Mouse (Mus musculus): Measurements from ENCODE around the gene Slc9a9. TPM values are rescaled to one million over a fixed set of nuclear protein-coding genes. Genes with fewer than 3 reads are reported as not detected.
A peak's percentile ranks its signal among the peaks of the same experiment; 100 is the strongest.

Slc9a9 gene
- polyA plus RNA-seq, 1 experiment from 2014 or later: 6.1 TPM

- no peak overlapping the region for H3K4me3 ChIP-seq (replicated peaks)
- H3K27me3 ChIP-seq: no peaks in the 10 kb centered on the region
- no peak overlapping the region for H3K9ac ChIP-seq (replicated peaks)
- H3K36me3 ChIP-seq: no peaks in the 10 kb centered on the region
- no peak overlapping the region for H3K4me2 ChIP-seq (replicated peaks)
- 94% methylated on average over 2 of the region's 2 CpGs for WGBS
- no peaks in the 10 kb centered on the region for H3K9me3 ChIP-seq
- 0 out of 2 replicates have a peak, but pooled peaks cover 9% of the 10 kb centered on the region for H3K4me1 ChIP-seq (replicated peaks)
- no peak overlapping the region for H3K27ac ChIP-seq
- ATAC-seq: no peak
Measured at GRCm38 (mm10) chr9:94705758-94706026, 36.0 kb downstream of the Slc9a9 start.

GRCm38 (mm10) chr9:94712084-94712483 is 42.4 kb downstream of the Slc9a9 start:
- Histone ChIP-seq H3K27ac (no peak overlapping the region), H3K9ac (replicated peaks) (no peak overlapping the region), H3K9me3 (no peaks in the 10 kb centered on the region), H3K4me3 (replicated peaks) (no peak overlapping the region), H3K36me3 (no peaks in the 10 kb centered on the region), H3K4me2 (replicated peaks) (no peak overlapping the region), H3K27me3 (no peaks in the 10 kb centered on the region), H3K4me1 (replicated peaks) (no peaks in the 10 kb centered on the region)
- 92% methylated on average over 5 of the region's 5 CpGs for WGBS
- no peak for ATAC-seq

GRCm38 (mm10) chr9:94716695-94717094 is 47.0 kb downstream of the Slc9a9 start:
- no peak overlapping the region for H3K9ac ChIP-seq (replicated peaks)
- ATAC-seq: no peak
- H3K27ac ChIP-seq: no peak overlapping the region
- H3K4me3 ChIP-seq (replicated peaks): no peak overlapping the region
- H3K4me1 ChIP-seq (replicated peaks): no peaks in the 10 kb centered on the region
- no peak overlapping the region for H3K4me2 ChIP-seq (replicated peaks)
- WGBS: 82% methylated on average over 2 of the region's 2 CpGs
- H3K9me3 ChIP-seq: no peaks in the 10 kb centered on the region
- no peaks in the 10 kb centered on the region for H3K27me3 ChIP-seq
- H3K36me3 ChIP-seq: no peaks in the 10 kb centered on the region

GRCm38 (mm10) chr9:94723631-94724030 is 53.9 kb downstream of the Slc9a9 start:
- Histone ChIP-seq H3K4me3 (replicated peaks) (no peak overlapping the region), H3K36me3 (no peaks in the 10 kb centered on the region), H3K27ac (no peak overlapping the region), H3K4me2 (replicated peaks) (no peak overlapping the region), H3K27me3 (no peaks in the 10 kb centered on the region), H3K4me1 (replicated peaks) (no peaks in the 10 kb centered on the region), H3K9ac (replicated peaks) (no peak overlapping the region), H3K9me3 (no peaks in the 10 kb centered on the region)
- 49% methylated on average over 2 of the region's 2 CpGs for WGBS
- ATAC-seq: no peak

- H3K4me3 ChIP-seq (replicated peaks): no peak overlapping the region
- no peaks in the 10 kb centered on the region for H3K27me3 ChIP-seq
- no peaks in the 10 kb centered on the region for H3K4me1 ChIP-seq (replicated peaks)
- ATAC-seq: no peak
- H3K36me3 ChIP-seq: no peaks in the 10 kb centered on the region
- no peak overlapping the region for H3K27ac ChIP-seq
- no peaks in the 10 kb centered on the region for H3K9me3 ChIP-seq
- WGBS: 93% methylated on average over 5 of the region's 5 CpGs
- H3K9ac ChIP-seq (replicated peaks): no peak overlapping the region
- H3K4me2 ChIP-seq (replicated peaks): no peak overlapping the region
Measured at GRCm38 (mm10) chr9:94725121-94725520, 55.4 kb downstream of the Slc9a9 start.

GRCm38 (mm10) chr9:94727457-94727856 is 57.7 kb downstream of the Slc9a9 start:
- H3K4me2 ChIP-seq (replicated peaks): no peak overlapping the region
- H3K9ac ChIP-seq (replicated peaks): no peak overlapping the region
- 0 out of 2 replicates have a peak, but pooled peaks cover under 1% of the 10 kb centered on the region for H3K4me1 ChIP-seq (replicated peaks)
- 41% methylated on average over 5 of the region's 5 CpGs for WGBS
- no peak overlapping the region for H3K27ac ChIP-seq
- no peak for ATAC-seq
- no peaks in the 10 kb centered on the region for H3K36me3 ChIP-seq
- H3K27me3 ChIP-seq: no peaks in the 10 kb centered on the region
- no peaks in the 10 kb centered on the region for H3K9me3 ChIP-seq
- no peak overlapping the region for H3K4me3 ChIP-seq (replicated peaks)

- Histone ChIP-seq H3K4me3 (replicated peaks) (no peak overlapping the region), H3K4me1 (replicated peaks) (peaks cover 5% of the 10 kb centered on the region; the same call in 1 of the 2 replicates), H3K36me3 (no peaks in the 10 kb centered on the region), H3K27me3 (no peaks in the 10 kb centered on the region), H3K4me2 (replicated peaks) (no peak overlapping the region), H3K9ac (replicated peaks) (no peak overlapping the region), H3K9me3 (no peaks in the 10 kb centered on the region), H3K27ac (no peak overlapping the region)
- no peak for ATAC-seq
- WGBS: 94% methylated on average over 8 of the region's 8 CpGs
Measured at GRCm38 (mm10) chr9:94730396-94730795, 60.7 kb downstream of the Slc9a9 start.

- Histone ChIP-seq H3K4me3 (replicated peaks) (no peak overlapping the region), H3K4me1 (replicated peaks) (peaks cover 11% of the 10 kb centered on the region; the same call in 1 of the 2 replicates), H3K4me2 (replicated peaks) (no peak overlapping the region), H3K27ac (no peak overlapping the region), H3K9me3 (no peaks in the 10 kb centered on the region), H3K9ac (replicated peaks) (no peak overlapping the region), H3K27me3 (no peaks in the 10 kb centered on the region), H3K36me3 (no peaks in the 10 kb centered on the region)
- no peak for ATAC-seq
- WGBS: 68% methylated on average over 6 of the region's 6 CpGs
Measured at GRCm38 (mm10) chr9:94732136-94732535, 62.4 kb downstream of the Slc9a9 start.

- 0 out of 2 replicates have a peak, but pooled peaks have one; percentile 12 for ATAC-seq
- H3K4me1 ChIP-seq (replicated peaks): peaks cover 11% of the 10 kb centered on the region; the same call in 1 of the 2 replicates
- H3K27ac ChIP-seq: no peak overlapping the region
- no peak overlapping the region for H3K4me3 ChIP-seq (replicated peaks)
- H3K9ac ChIP-seq (replicated peaks): no peak overlapping the region
- H3K4me2 ChIP-seq (replicated peaks): no peak overlapping the region
- no peaks in the 10 kb centered on the region for H3K36me3 ChIP-seq
- H3K9me3 ChIP-seq: no peaks in the 10 kb centered on the region
- 81% methylated on average over 8 of the region's 8 CpGs for WGBS
- no peaks in the 10 kb centered on the region for H3K27me3 ChIP-seq
Measured at GRCm38 (mm10) chr9:94732599-94733287, 63.0 kb downstream of the Slc9a9 start.

GRCm38 (mm10) chr9:94734320-94734719 is 64.6 kb downstream of the Slc9a9 start:
- Histone ChIP-seq H3K27me3 (no peaks in the 10 kb centered on the region), H3K36me3 (no peaks in the 10 kb centered on the region), H3K9ac (replicated peaks) (no peak overlapping the region), H3K27ac (no peak overlapping the region), H3K4me2 (replicated peaks) (no peak overlapping the region), H3K4me1 (replicated peaks) (peaks cover 11% of the 10 kb centered on the region; the same call in 1 of the 2 replicates), H3K9me3 (no peaks in the 10 kb centered on the region), H3K4me3 (replicated peaks) (no peak overlapping the region)
- no peak for ATAC-seq
- 93% methylated on average over 1 of the region's 1 CpGs for WGBS

- Histone ChIP-seq H3K36me3 (no peaks in the 10 kb centered on the region), H3K9me3 (no peaks in the 10 kb centered on the region), H3K4me3 (replicated peaks) (no peak overlapping the region), H3K9ac (replicated peaks) (no peak overlapping the region), H3K4me1 (replicated peaks) (peaks cover 11% of the 10 kb centered on the region; the same call in 1 of the 2 replicates), H3K27me3 (no peaks in the 10 kb centered on the region), H3K27ac (no peak overlapping the region), H3K4me2 (replicated peaks) (no peak overlapping the region)
- WGBS: 60% methylated on average over 5 of the region's 5 CpGs
- no peak for ATAC-seq
Measured at GRCm38 (mm10) chr9:94737226-94737625, 67.5 kb downstream of the Slc9a9 start.

- no peak overlapping the region for H3K27ac ChIP-seq
- no peak overlapping the region for H3K9ac ChIP-seq (replicated peaks)
- H3K4me2 ChIP-seq (replicated peaks): no peak overlapping the region
- ATAC-seq: peak; percentile 77
- no peaks in the 10 kb centered on the region for H3K36me3 ChIP-seq
- no peaks in the 10 kb centered on the region for H3K27me3 ChIP-seq
- 43% methylated on average over 6 of the region's 6 CpGs for WGBS
- H3K9me3 ChIP-seq: no peaks in the 10 kb centered on the region
- H3K4me1 ChIP-seq (replicated peaks): 0 out of 2 replicates have a peak, but pooled peaks cover 5% of the 10 kb centered on the region
- no peak overlapping the region for H3K4me3 ChIP-seq (replicated peaks)
Measured at GRCm38 (mm10) chr9:94738555-94739427, 69.1 kb downstream of the Slc9a9 start.
